Mouse (Mus musculus) embryonic facial prominence, embryonic 10.5 days (tissue): ENCODE data around the gene Ccdc27. TPM values are rescaled to one million over a fixed set of nuclear protein-coding genes. Genes with fewer than 3 reads are reported as not detected.

Source experiments
- DNase-seq: peaks from one replicate; pipeline ENCODE4 v3.0.0-alpha.2; 2017; ENCODE audit warnings: low spot score
- H3K27ac ChIP-seq: fragments of 300-500 bp; sonication (generic); replicated peaks from 2 replicates; pipeline ENCODE4 v1.5.1; 2016; ENCODE audit warnings: mild to moderate bottlenecking
- H3K27me3 ChIP-seq: fragments of 300-500 bp; sonication (generic); replicated peaks from 2 replicates; pipeline ENCODE4 v1.6.1; 2016; ENCODE audit warnings: low read depth, mild to moderate bottlenecking; ENCODE audit not compliant: poor library complexity, severe bottlenecking
- H3K36me3 ChIP-seq: fragments of 300-500 bp; sonication (generic); replicated peaks from 2 replicates; pipeline ENCODE4 v1.6.1; 2016; ENCODE audit warnings: mild to moderate bottlenecking, moderate library complexity
- H3K4me1 ChIP-seq: fragments of 300-500 bp; sonication (generic); 2 replicates; pipeline ENCODE4 v1.6.1; 2016
- H3K4me3 ChIP-seq: fragments of 300-500 bp; sonication (generic); 2 replicates; pipeline ENCODE4 v1.5.1; 2016; ENCODE audit warnings: mild to moderate bottlenecking, moderate library complexity
- H3K9me3 ChIP-seq: fragments of 300-500 bp; sonication (generic); 2 replicates; pipeline ENCODE4 v1.6.1; 2016; ENCODE audit warnings: mild to moderate bottlenecking
- WGBS: fragments of 180-500 bp; shearing (Covaris S2); methylation state at CpG from one replicate; pipeline ENCODE4 v1.1.7; 2016; 5-methylcytosine and 5-hydroxymethylcytosine counted together
- polyA plus RNA-seq: library from polyadenylated mRNA; unstranded; fragments of >200 nt; fragmentation: Nextera tagmentation; extraction: Ambion mirVana; gene quantifications from 2 replicates; pipeline ENCODE4 v1.2.1, GENCODE M21; 2016

Ccdc27 gene
- polyA plus RNA-seq, 1 experiment from 2014 or later, result not detected

DNA sequence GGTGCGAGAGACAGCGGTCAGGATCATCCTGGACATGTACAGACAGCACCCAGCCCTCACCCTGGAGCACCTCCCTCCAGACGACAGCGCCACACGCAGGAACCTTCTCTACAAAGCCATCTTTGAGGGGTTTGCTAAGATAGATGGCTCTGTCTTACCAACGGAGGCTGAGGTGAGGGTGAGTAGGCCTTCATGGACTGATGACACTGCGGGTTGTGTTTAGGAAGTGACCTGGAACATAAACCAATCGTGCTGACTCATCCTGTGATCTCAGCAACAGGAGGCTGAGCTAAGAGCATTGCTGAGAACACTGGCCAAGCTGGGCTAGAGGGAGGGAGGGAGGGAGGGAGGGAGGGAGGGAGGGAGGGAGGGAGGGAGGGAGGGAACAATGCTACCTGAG, 49.0 kb downstream of the Ccdc27 start:
- Histone ChIP-seq H3K4me3 (no peak overlapping the region), H3K4me1 (no peaks in the 10 kb centered on the region), H3K27me3 (no peaks in the 10 kb centered on the region), H3K27ac (no peak overlapping the region), H3K9me3 (no peaks in the 10 kb centered on the region), H3K36me3 (peaks cover 99% of the 10 kb centered on the region)
- no peak for DNase-seq
- 91% methylated on average over 8 of the region's 8 CpGs for WGBS

GRCm38 (mm10) chr4:153992715-153993114, 49.8 kb downstream of the Ccdc27 start:
- Histone ChIP-seq H3K27ac (no peak overlapping the region), H3K4me1 (no peaks in the 10 kb centered on the region), H3K27me3 (no peaks in the 10 kb centered on the region), H3K9me3 (no peaks in the 10 kb centered on the region), H3K36me3 (peaks cover 99% of the 10 kb centered on the region), H3K4me3 (no peak overlapping the region)
- WGBS, result 92% methylated on average over 10 of the region's 10 CpGs
- no peak for DNase-seq

GRCm38 (mm10) chr4:153980470-153980869, 62.0 kb downstream of the Ccdc27 start:
- Histone ChIP-seq H3K36me3 (peaks cover 71% of the 10 kb centered on the region), H3K4me3 (no peak overlapping the region), H3K27ac (no peak overlapping the region), H3K27me3 (no peaks in the 10 kb centered on the region), H3K9me3 (no peaks in the 10 kb centered on the region), H3K4me1 (peaks cover 14% of the 10 kb centered on the region)
- WGBS, result 86% methylated on average over 11 of the region's 11 CpGs
- DNase-seq, result no peak

GRCm38 (mm10) chr4:153979243-153979642, 63.2 kb downstream of the Ccdc27 start:
- H3K9me3 ChIP-seq, result no peaks in the 10 kb centered on the region
- H3K27ac ChIP-seq, result no peak overlapping the region
- H3K4me3 ChIP-seq, result no peak overlapping the region
- H3K27me3 ChIP-seq, result no peaks in the 10 kb centered on the region
- no peak for DNase-seq
- peaks cover 59% of the 10 kb centered on the region for H3K36me3 ChIP-seq
- peaks cover 16% of the 10 kb centered on the region for H3K4me1 ChIP-seq
- WGBS, result 95% methylated on average over 10 of the region's 10 CpGs

Other genes starting within 250 kb of the Ccdc27 start
- gene A430005L14Rik, start 85.4 kb downstream of the Ccdc27 start, polyA plus RNA-seq, result 114 and 118 TPM in 2 replicates
- 12.1 and 13.8 TPM in 2 replicates for gene Dffb, start 67.6 kb downstream of the Ccdc27 start, polyA plus RNA-seq
- gene Cep104, start 67.5 kb downstream of the Ccdc27 start, polyA plus RNA-seq, result 20.5 and 23.5 TPM in 2 replicates
- 24.9 and 27.3 TPM in 2 replicates for gene Lrrc47, start 30.9 kb downstream of the Ccdc27 start, polyA plus RNA-seq
- gene Smim1, start 16.4 kb downstream of the Ccdc27 start, polyA plus RNA-seq, result 19.3 and 24.5 TPM in 2 replicates
- gene Trp73, start 97.5 kb upstream of the Ccdc27 start, polyA plus RNA-seq, result 0.59 and 0.97 TPM in 2 replicates
- gene Wrap73, start 99.7 kb upstream of the Ccdc27 start, polyA plus RNA-seq, result 45.5 and 50.1 TPM in 2 replicates
- 108 and 115 TPM in 2 replicates for gene Tprgl, start 118.0 kb upstream of the Ccdc27 start, polyA plus RNA-seq
- 37.9 and 38.7 TPM in 2 replicates for gene Megf6, start 128.1 kb upstream of the Ccdc27 start, polyA plus RNA-seq